Mouse (Mus musculus) thymus, adult 2 months (tissue): ENCODE measurements around the gene Vmn2r7. TPM values are rescaled to one million over a fixed set of nuclear protein-coding genes. Genes with fewer than 3 reads are reported as not detected.
"Not testable (repeated sequence)": the region's sequence is repeated elsewhere in the genome, so short reads cannot be mapped to it uniquely, and the experiment has no call there.

Experiments used
- DNase-seq: peaks from one replicate; pipeline ENCODE4 v3.0.0; 2021
- H3K27ac ChIP-seq: fragments of 200-500 bp; 2 replicates; pipeline ENCODE4 v1.5.1; 2012; ENCODE audit warnings: low read length, control low read depth; ENCODE audit not compliant: control insufficient read depth, insufficient read depth
- H3K27me3 ChIP-seq: fragments of 200-500 bp; 2 replicates; pipeline ENCODE4 v1.6.1; 2012; ENCODE audit warnings: mild to moderate bottlenecking, low read length, moderate library complexity, mixed read lengths; ENCODE audit not compliant: control insufficient read depth, insufficient read depth
- H3K36me3 ChIP-seq: fragments of 200-500 bp; 2 replicates; pipeline ENCODE4 v1.6.1; 2012; ENCODE audit warnings: mild to moderate bottlenecking, low read length, moderate library complexity; ENCODE audit not compliant: control insufficient read depth, insufficient read depth
- H3K4me1 ChIP-seq: fragments of 200-500 bp; replicated peaks from 2 replicates; pipeline ENCODE4 v1.6.1; 2012; ENCODE audit warnings: low read length; ENCODE audit not compliant: control insufficient read depth, insufficient read depth
- H3K4me3 ChIP-seq: fragments of 200-500 bp; 2 replicates; pipeline ENCODE4 v1.5.1; 2012; ENCODE audit warnings: mild to moderate bottlenecking, low read length, control low read depth, moderate library complexity; ENCODE audit not compliant: control insufficient read depth, insufficient read depth
- CTCF ChIP-seq: fragments of 200-500 bp; IDR thresholded peaks from 2 replicates; pipeline ENCODE4 v1.5.1; 2012; ENCODE audit warnings: mild to moderate bottlenecking, control low read depth, low read length, moderate library complexity, borderline replicate concordance; ENCODE audit not compliant: control insufficient read depth, poor library complexity, insufficient read depth; ENCODE audit errors: extremely low read depth
- POLR2A ChIP-seq: fragments of 200-500 bp; IDR thresholded peaks from 2 replicates; pipeline ENCODE4 v1.6.1; 2012; ENCODE audit warnings: mild to moderate bottlenecking, low read length, control low read depth, moderate library complexity; ENCODE audit not compliant: control insufficient read depth, poor library complexity, insufficient read depth; ENCODE audit errors: extremely low read depth
- WGBS: fragments of 180-500 bp; shearing (Covaris S2); methylation state at CpG from one replicate; pipeline ENCODE4 v1.1.7; 2018; 5-methylcytosine and 5-hydroxymethylcytosine counted together
- polyA plus RNA-seq: library from polyadenylated mRNA; depleted of rRNA; stranded (reverse); fragments of >200 nt; gene quantifications from 2 replicates; pipeline ENCODE4 v1.2.3, GENCODE M21; 2012

Vmn2r7 gene
- polyA plus RNA-seq, 1 experiment = not detected

- TF ChIP-seq CTCF = no peak
- TF ChIP-seq POLR2A = no peak
- Histone ChIP-seq H3K4me3 (no peak overlapping the region), H3K4me1 (no peaks in the 10 kb centered on the region), H3K36me3 (no peaks in the 10 kb centered on the region), H3K27me3 (no peaks in the 10 kb centered on the region), H3K27ac (no peak overlapping the region)
- no peak for DNase-seq
- WGBS = 62% methylated on average over 6 of the region's 6 CpGs
These were observed 53.3 kb downstream of the Vmn2r7 start for GRCm38 (mm10) chr3:64791245-64791591.

GRCm38 (mm10) chr3:64790509-64791244, 53.9 kb downstream of the Vmn2r7 start:
- no peaks in the 10 kb centered on the region for H3K36me3 ChIP-seq
- TF ChIP-seq POLR2A = no peak
- 65% methylated on average over 10 of the region's 10 CpGs for WGBS
- peak; percentile 6 for DNase-seq
- H3K4me1 ChIP-seq = no peaks in the 10 kb centered on the region
- no peak overlapping the region for H3K27ac ChIP-seq
- no peaks in the 10 kb centered on the region for H3K27me3 ChIP-seq
- no peak overlapping the region for H3K4me3 ChIP-seq

- DNase-seq = no peak
- Histone ChIP-seq H3K4me1 (no peaks in the 10 kb centered on the region), H3K27me3 (no peaks in the 10 kb centered on the region), H3K27ac (no peak overlapping the region), H3K4me3 (no peak overlapping the region), H3K36me3 (no peaks in the 10 kb centered on the region)
- WGBS = 95% methylated on average over 1 of the region's 1 CpGs
- TF ChIP-seq POLR2A (no peak), CTCF (no peak)
These were observed 61.7 kb downstream of the Vmn2r7 start for GRCm38 (mm10) chr3:64782901-64783300.

GRCm38 (mm10) chr3:64772132-64772531, 72.4 kb downstream of the Vmn2r7 start:
- Histone ChIP-seq H3K4me1 (no peaks in the 10 kb centered on the region), H3K36me3 (no peaks in the 10 kb centered on the region), H3K4me3 (no peak overlapping the region), H3K27ac (no peak overlapping the region), H3K27me3 (no peaks in the 10 kb centered on the region)
- no peak for DNase-seq
- TF ChIP-seq POLR2A (no peak), CTCF (no peak)
- whole genome bisulfite sequencing = 85% methylated on average over 1 of the region's 1 CpGs

GRCm38 (mm10) chr3:64756145-64756544, 88.4 kb downstream of the Vmn2r7 start:
- no peaks in the 10 kb centered on the region for H3K36me3 ChIP-seq

GRCm38 (mm10) chr3:64727187-64727970, 117.2 kb downstream of the Vmn2r7 start:
- H3K27me3 ChIP-seq, H3K36me3 ChIP-seq, DNase-seq, H3K4me1 ChIP-seq, H3K27ac ChIP-seq, H3K4me3 ChIP-seq: not testable (repeated sequence)
- 70% methylated on average over 3 of the region's 3 CpGs for WGBS

More at GRCm38 (mm10) chr3:64756145-64756544, 88.4 kb downstream of the Vmn2r7 start:
- no peak overlapping the region for H3K27ac ChIP-seq
- H3K4me3 ChIP-seq = no peak overlapping the region
- H3K27me3 ChIP-seq = no peaks in the 10 kb centered on the region
- DNase-seq = no peak
- 79% methylated on average over 2 of the region's 2 CpGs for WGBS
- H3K4me1 ChIP-seq = no peaks in the 10 kb centered on the region
- TF ChIP-seq POLR2A (no peak), CTCF (no peak)

- 90% methylated on average over 1 of the region's 1 CpGs for WGBS
These were observed 118.8 kb downstream of the Vmn2r7 start for GRCm38 (mm10) chr3:64725736-64726135.

GRCm38 (mm10) chr3:64676069-64676468, 168.5 kb downstream of the Vmn2r7 start:
- not testable (repeated sequence) for H3K4me1 ChIP-seq, H3K27me3 ChIP-seq, H3K4me3 ChIP-seq, DNase-seq, H3K27ac ChIP-seq, H3K36me3 ChIP-seq
- 82% methylated on average over 1 of the region's 1 CpGs for WGBS

More at GRCm38 (mm10) chr3:64725736-64726135, 118.8 kb downstream of the Vmn2r7 start:
- not testable (repeated sequence) for H3K27ac ChIP-seq, H3K4me3 ChIP-seq, H3K4me1 ChIP-seq, H3K36me3 ChIP-seq, H3K27me3 ChIP-seq, DNase-seq
